Mouse (Mus musculus) liver, embryonic 16.5 days (tissue): ENCODE measurements at regions not wholly inside any gene's neighbourhood (a gene's known extent, or its start where the extent isn't known, plus 50 kb on each side); places are given as distances from the start of the nearest gene placed in this dataset.

ENCODE experiments used
- ATAC-seq: fragments of 200-750 bp; cut with Nextera tagmentation; 2 replicates; pipeline ENCODE4 v1.8.0; 2017; ENCODE audit warnings: low read depth, mild to moderate bottlenecking, moderate number of reproducible peaks, moderate library complexity
- H3K27ac ChIP-seq: fragments of 300-500 bp; sonication (generic); 2 replicates; pipeline ENCODE4 v1.5.1; 2014; ENCODE audit warnings: mild to moderate bottlenecking, low read length
- H3K27me3 ChIP-seq: fragments of 300-500 bp; sonication (generic); 2 replicates; pipeline ENCODE4 v1.6.1; 2014; ENCODE audit warnings: low read depth, low read length, mixed read lengths; ENCODE audit not compliant: control insufficient read depth, insufficient read depth
- H3K36me3 ChIP-seq: fragments of 300-500 bp; sonication (generic); 2 replicates; pipeline ENCODE4 v1.6.1; 2014; ENCODE audit warnings: mild to moderate bottlenecking; ENCODE audit not compliant: control insufficient read depth, insufficient read depth
- H3K4me1 ChIP-seq: fragments of 300-500 bp; sonication (generic); 2 replicates; pipeline ENCODE4 v1.6.1; 2014; ENCODE audit warnings: low read depth, low read length, mixed read lengths; ENCODE audit not compliant: control insufficient read depth
- H3K4me2 ChIP-seq: fragments of 300-500 bp; sonication (generic); 2 replicates; pipeline ENCODE4 v1.6.1; 2014; ENCODE audit warnings: low read depth, low read length, mixed read lengths
- H3K4me3 ChIP-seq: fragments of 300-500 bp; sonication (generic); 2 replicates; pipeline ENCODE4 v1.5.1; 2014; ENCODE audit warnings: low read depth, mild to moderate bottlenecking, low read length
- H3K9ac ChIP-seq: fragments of 300-500 bp; sonication (generic); 2 replicates; pipeline ENCODE4 v1.6.1; 2014; ENCODE audit warnings: low read depth, low read length
- H3K9me3 ChIP-seq: fragments of 300-500 bp; sonication (generic); replicated peaks from 2 replicates; pipeline ENCODE4 v1.6.1; 2016; ENCODE audit warnings: low read length; ENCODE audit not compliant: control insufficient read depth
- WGBS: fragments of 180-500 bp; shearing (Covaris S2); extraction: QIAGEN DNeasy Blood & Tissue Kit; methylation state at CpG from one replicate; pipeline ENCODE4 v1.1.7; 2014; ENCODE audit not compliant: insufficient replicate concordance; 5-methylcytosine and 5-hydroxymethylcytosine counted together

- no peaks in the 10 kb centered on the region for H3K9me3 ChIP-seq
- H3K4me3 ChIP-seq = no peak overlapping the region
- no peaks in the 10 kb centered on the region for H3K27me3 ChIP-seq
- 30% methylated on average over 1 of the region's 1 CpGs for WGBS
- no peak overlapping the region for H3K27ac ChIP-seq
- no peak overlapping the region for H3K4me2 ChIP-seq
- no peaks in the 10 kb centered on the region for H3K4me1 ChIP-seq
- H3K9ac ChIP-seq = no peak overlapping the region
- no peak for ATAC-seq
- H3K36me3 ChIP-seq = no peaks in the 10 kb centered on the region
Measured at GRCm38 (mm10) chr10:9497021-9497420, 178.0 kb downstream of the Samd5 start.

GRCm38 (mm10) chr10:9495143-9495651 is 179.8 kb downstream of the Samd5 start:
- no peaks in the 10 kb centered on the region for H3K36me3 ChIP-seq
- ATAC-seq = no peak
- H3K4me1 ChIP-seq = no peaks in the 10 kb centered on the region
- WGBS = 14% methylated on average over 6 of the region's 6 CpGs
- H3K4me2 ChIP-seq = no peak overlapping the region
- H3K9me3 ChIP-seq = no peaks in the 10 kb centered on the region
- H3K27me3 ChIP-seq = no peaks in the 10 kb centered on the region
- no peak overlapping the region for H3K27ac ChIP-seq
- H3K9ac ChIP-seq = no peak overlapping the region
- H3K4me3 ChIP-seq = no peak overlapping the region

- Histone ChIP-seq H3K9ac (no peak overlapping the region), H3K4me3 (no peak overlapping the region), H3K27me3 (no peaks in the 10 kb centered on the region), H3K4me2 (no peak overlapping the region), H3K4me1 (no peaks in the 10 kb centered on the region), H3K27ac (no peak overlapping the region), H3K9me3 (no peaks in the 10 kb centered on the region), H3K36me3 (no peaks in the 10 kb centered on the region)
- ATAC-seq = no peak
- WGBS = 53% methylated on average over 2 of the region's 2 CpGs
Measured at GRCm38 (mm10) chr10:9490416-9490815, 184.6 kb downstream of the Samd5 start.

- Histone ChIP-seq H3K27ac (no peak overlapping the region), H3K36me3 (no peaks in the 10 kb centered on the region), H3K9ac (no peak overlapping the region), H3K27me3 (no peaks in the 10 kb centered on the region), H3K4me2 (no peak overlapping the region), H3K4me1 (no peaks in the 10 kb centered on the region), H3K9me3 (no peaks in the 10 kb centered on the region), H3K4me3 (no peak overlapping the region)
- 62% methylated on average over 6 of the region's 6 CpGs for WGBS
- ATAC-seq = no peak
Measured at GRCm38 (mm10) chr10:9462361-9462760, 212.6 kb downstream of the Samd5 start.

- H3K9me3 ChIP-seq = no peaks in the 10 kb centered on the region
- no peaks in the 10 kb centered on the region for H3K4me1 ChIP-seq
- no peak overlapping the region for H3K9ac ChIP-seq
- no peak overlapping the region for H3K4me3 ChIP-seq
- no peak for ATAC-seq
- H3K27me3 ChIP-seq = no peaks in the 10 kb centered on the region
- WGBS = 64% methylated on average over 6 of the region's 6 CpGs
- no peak overlapping the region for H3K4me2 ChIP-seq
- no peak overlapping the region for H3K27ac ChIP-seq
- H3K36me3 ChIP-seq = no peaks in the 10 kb centered on the region
Measured at GRCm38 (mm10) chr10:9459145-9459544, 215.9 kb downstream of the Samd5 start.

- Histone ChIP-seq H3K4me3 (no peak overlapping the region), H3K27me3 (no peaks in the 10 kb centered on the region), H3K9me3 (no peaks in the 10 kb centered on the region), H3K4me1 (no peaks in the 10 kb centered on the region), H3K27ac (no peak overlapping the region), H3K9ac (no peak overlapping the region), H3K36me3 (no peaks in the 10 kb centered on the region), H3K4me2 (no peak overlapping the region)
- no peak for ATAC-seq
- WGBS = 45% methylated on average over 2 of the region's 2 CpGs
Measured at GRCm38 (mm10) chr10:9458466-9458865, 216.5 kb downstream of the Samd5 start.

GRCm38 (mm10) chr10:9457222-9457621 is 217.8 kb downstream of the Samd5 start:
- no peak overlapping the region for H3K4me3 ChIP-seq
- ATAC-seq = no peak
- WGBS = 63% methylated on average over 1 of the region's 1 CpGs

GRCm38 (mm10) chr10:9439072-9439471 is 235.9 kb downstream of the Samd5 start:
- 58% methylated on average over 4 of the region's 4 CpGs for WGBS
- no peak overlapping the region for H3K9ac ChIP-seq

More at GRCm38 (mm10) chr10:9457222-9457621, 217.8 kb downstream of the Samd5 start:
- Histone ChIP-seq H3K36me3 (no peaks in the 10 kb centered on the region), H3K9ac (no peak overlapping the region), H3K27me3 (no peaks in the 10 kb centered on the region), H3K4me1 (no peaks in the 10 kb centered on the region), H3K4me2 (no peak overlapping the region), H3K9me3 (no peaks in the 10 kb centered on the region), H3K27ac (no peak overlapping the region)

GRCm38 (mm10) chr10:9438366-9438765 is 236.6 kb downstream of the Samd5 start:
- no peak for ATAC-seq
- 52% methylated on average over 4 of the region's 4 CpGs for WGBS
- no peak overlapping the region for H3K4me2 ChIP-seq

More at GRCm38 (mm10) chr10:9439072-9439471, 235.9 kb downstream of the Samd5 start:
- Histone ChIP-seq H3K27ac (no peak overlapping the region), H3K4me2 (no peak overlapping the region), H3K4me1 (no peaks in the 10 kb centered on the region), H3K27me3 (no peaks in the 10 kb centered on the region), H3K9me3 (no peaks in the 10 kb centered on the region), H3K4me3 (no peak overlapping the region), H3K36me3 (no peaks in the 10 kb centered on the region)
- no peak for ATAC-seq

More at GRCm38 (mm10) chr10:9438366-9438765, 236.6 kb downstream of the Samd5 start:
- Histone ChIP-seq H3K27ac (no peak overlapping the region), H3K9ac (no peak overlapping the region), H3K4me3 (no peak overlapping the region), H3K27me3 (no peaks in the 10 kb centered on the region), H3K4me1 (no peaks in the 10 kb centered on the region), H3K36me3 (no peaks in the 10 kb centered on the region), H3K9me3 (no peaks in the 10 kb centered on the region)
